Mouse (Mus musculus): ENCODE data around the gene Grk2.

- TF ChIP-seq CTCF (conservative IDR thresholded peaks at IDR 0.05; ENCODE audit: insufficient read depth, insufficient read length, low read depth, low read length) (no peak), POLR2A (IDR thresholded peaks at IDR 0.05; ENCODE audit: low read depth, low read length) (no peak)
Observed at GRCm38 (mm10) chr19:4265956-4266355, 40.1 kb downstream of the Grk2 start.
